Mouse (Mus musculus) left cerebral cortex, adult 2 months (tissue): ENCODE results near the gene Trmt112. TPM values are rescaled to one million over a fixed set of nuclear protein-coding genes. Genes with fewer than 3 reads are reported as not detected.

Experiments used
- DNase-seq, 2 experiments: peaks; one replicate each; pipeline ENCODE4 v3.0.0; 2021 to 2022; ENCODE audit warnings: low spot score in 2 of 2, mixed read lengths in 1 of 2; ENCODE audit errors: extremely low spot score in 1 of 2
- H3K27ac ChIP-seq: fragments of 200-600 bp; 2 replicates; pipeline ENCODE4 v1.8.1; 2022
- H3K4me3 ChIP-seq: fragments of 200-600 bp; 2 replicates; pipeline ENCODE4 v1.8.1; 2022
- CTCF ChIP-seq: fragments of 200-600 bp; IDR thresholded peaks from 2 replicates; pipeline ENCODE4 v1.8.1; 2022; ENCODE audit warnings: antibody characterized with exemption, mild to moderate bottlenecking, moderate library complexity
- intact Hi-C: fragments of 180-260 bp; cut with DNase I; formaldehyde crosslinking; loops from one replicate; pipeline ENCODE4 v1.15.1; 2025
- microRNA-seq, 2 experiments: library from miRNA; unstranded; fragments of <30 nt; microRNA quantifications; one replicate each; pipeline ENCODE4 v1.2.0; 2021
- total RNA-seq, 2 experiments: library from RNA; stranded (reverse); gene quantifications; 2 replicates each; pipeline ENCODE4 v1.2.3; 2021

Gene Trmt112
- total RNA-seq, 2 experiments from 2014 or later: 40.0 to 43.4 TPM

DNA sequence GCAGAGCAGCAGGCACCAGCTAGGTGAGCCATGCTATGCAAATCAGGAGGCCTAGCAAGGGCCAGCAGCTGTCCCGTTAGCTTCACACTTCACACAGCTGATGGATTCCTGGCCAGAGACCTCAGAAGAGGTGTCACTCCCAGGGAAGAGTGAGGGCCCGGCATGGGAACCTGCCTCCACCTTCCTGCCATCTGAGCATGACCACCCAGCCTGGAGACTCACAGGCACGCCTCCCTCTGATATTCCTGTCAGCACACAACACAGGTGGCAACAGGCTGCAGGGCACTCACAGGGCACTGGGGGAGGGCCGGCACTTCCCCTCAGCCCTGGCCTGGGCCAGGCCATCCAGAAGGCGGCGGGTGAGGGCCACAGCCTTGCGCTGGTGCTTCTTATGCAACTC lies 45.9 kb downstream of the Trmt112 start:
- H3K4me3 ChIP-seq: no peak overlapping the region
- TF ChIP-seq CTCF: no peak
- H3K27ac ChIP-seq: no peak overlapping the region
- DNase-seq: no peak
- intact Hi-C loops: no loop called here

- Histone ChIP-seq H3K27ac (no peak overlapping the region), H3K4me3 (no peak overlapping the region)
- no peak for TF ChIP-seq CTCF
- no peak for DNase-seq
- intact Hi-C loops: no loop called here
Observed at GRCm38 (mm10) chr19:6956461-6956860, 47.0 kb downstream of the Trmt112 start.

Small RNAs within 50 kb of the gene (microRNA-seq; reads per million reads assigned to microRNA genes)
- gene Mir6990: 6.3 to 7.6 reads per million in 2 experiments

Other genes starting within 250 kb of the Trmt112 start
- gene Rps6ka4, start 69.1 kb upstream of the Trmt112 start, total RNA-seq: 10 to 100 TPM; 34.6 to 37.3 TPM
- 1 to 10 TPM; 2.5 to 3.5 TPM for gene Ccdc88b, start 51.5 kb upstream of the Trmt112 start, total RNA-seq
- 100 to 1,000 TPM; 315 to 354 TPM for gene Prdx5, start 408 bp downstream of the Trmt112 start, total RNA-seq
- gene Esrra, start 12.1 kb downstream of the Trmt112 start, total RNA-seq: 10 to 100 TPM; 66.8 to 69.2 TPM
- gene Catsperz, start 15.7 kb downstream of the Trmt112 start, total RNA-seq: 10 to 100 TPM; 23.1 TPM
- gene Kcnk4, start 24.8 kb downstream of the Trmt112 start, total RNA-seq: 10 to 100 TPM; 39.1 to 39.2 TPM
- 10 to 100 TPM; 34.8 to 36.2 TPM for gene Bad, start 32.2 kb downstream of the Trmt112 start, total RNA-seq
- gene Gpr137, start 32.8 kb downstream of the Trmt112 start, total RNA-seq: 100 to 1,000 TPM in 1 of 2 experiments, 10 to 100 TPM in 1; 97.3 to 104 TPM
- gene Ppp1r14b, start 65.3 kb downstream of the Trmt112 start, total RNA-seq: 10 to 100 TPM; 62.4 to 65.6 TPM
- 10 to 100 TPM; 11.1 to 12.1 TPM for gene Plcb3, start 66.8 kb downstream of the Trmt112 start, total RNA-seq
- gene Fkbp2, start 70.8 kb downstream of the Trmt112 start, total RNA-seq: 100 to 1,000 TPM; 106 to 108 TPM
- 100 to 1,000 TPM in 1 of 2 experiments, 10 to 100 TPM in 1; 89.4 to 101 TPM for gene Vegfb, start 78.0 kb downstream of the Trmt112 start, total RNA-seq
- gene Dnajc4, start 82.9 kb downstream of the Trmt112 start, total RNA-seq: 10 to 100 TPM; 28.2 to 28.9 TPM
- 10 to 100 TPM; 15.8 to 16.8 TPM for gene Nudt22, start 86.4 kb downstream of the Trmt112 start, total RNA-seq
- 10 to 100 TPM; 18.8 to 19.6 TPM for gene Trpt1, start 86.4 kb downstream of the Trmt112 start, total RNA-seq
- gene Fermt3, start 109.8 kb downstream of the Trmt112 start, total RNA-seq: 1 to 10 TPM; 3.6 to 4.8 TPM
- 100 to 1,000 TPM; 198 to 205 TPM for gene Stip1, start 130.3 kb downstream of the Trmt112 start, total RNA-seq
- gene Macrod1, start 147.1 kb downstream of the Trmt112 start, total RNA-seq: 10 to 100 TPM; 13.3 to 15.7 TPM
- gene Flrt1, start 196.0 kb downstream of the Trmt112 start, total RNA-seq: 10 to 100 TPM; 41.4 to 43.0 TPM